Mouse (Mus musculus) intestine, embryonic 15.5 days (tissue): ENCODE results near the gene Zfp113. TPM values are rescaled to one million over a fixed set of nuclear protein-coding genes. Genes with fewer than 3 reads are reported as not detected.

Experiments
- ATAC-seq: fragments of 200-750 bp; cut with Nextera tagmentation; 2 replicates; pipeline ENCODE4 v1.8.0; 2017; ENCODE audit warnings: moderate TSS enrichment, moderate library complexity
- H3K27ac ChIP-seq: fragments of 300-500 bp; sonication (generic); 2 replicates; pipeline ENCODE4 v1.5.1; 2015; ENCODE audit warnings: mild to moderate bottlenecking, inconsistent platforms
- H3K27me3 ChIP-seq: fragments of 300-500 bp; sonication (generic); replicated peaks from 2 replicates; pipeline ENCODE4 v1.6.1; 2015; ENCODE audit warnings: inconsistent platforms
- H3K36me3 ChIP-seq: fragments of 300-500 bp; sonication (generic); 2 replicates; pipeline ENCODE4 v1.6.1; 2015; ENCODE audit warnings: inconsistent platforms
- H3K4me1 ChIP-seq: fragments of 300-500 bp; sonication (generic); replicated peaks from 2 replicates; pipeline ENCODE4 v1.6.1; 2015; ENCODE audit warnings: inconsistent platforms
- H3K4me2 ChIP-seq: fragments of 300-500 bp; sonication (generic); replicated peaks from 2 replicates; pipeline ENCODE4 v1.6.1; 2015; ENCODE audit warnings: mild to moderate bottlenecking, inconsistent platforms
- H3K4me3 ChIP-seq: fragments of 300-500 bp; sonication (generic); replicated peaks from 2 replicates; pipeline ENCODE4 v1.5.1; 2015; ENCODE audit warnings: inconsistent platforms
- H3K9ac ChIP-seq: fragments of 300-500 bp; sonication (generic); 2 replicates; pipeline ENCODE4 v1.6.1; 2015; ENCODE audit warnings: inconsistent platforms
- H3K9me3 ChIP-seq: fragments of 300-500 bp; sonication (generic); 2 replicates; pipeline ENCODE4 v1.6.1; 2016; ENCODE audit warnings: inconsistent platforms
- WGBS: fragments of 180-500 bp; shearing (Covaris S2); methylation state at CpG from one replicate; pipeline ENCODE4 v1.1.7; 2015; 5-methylcytosine and 5-hydroxymethylcytosine counted together
- polyA plus RNA-seq: library from polyadenylated mRNA; unstranded; fragments of >200 nt; fragmentation: Nextera tagmentation; extraction: Ambion mirVana; gene quantifications from 2 replicates; pipeline ENCODE4 v1.2.1, GENCODE M21; 2015

Gene Zfp113
- 15.8 and 16.4 TPM in 2 replicates for polyA plus RNA-seq

- H3K9ac ChIP-seq: peak within 1 kb of the TSS; percentile 86
- H3K9me3 ChIP-seq: no peaks in the 10 kb centered on the region
- H3K4me3 ChIP-seq: peak within 1 kb of the TSS; percentile 79
- under 1% methylated on average over 31 of the region's 31 CpGs for WGBS
- H3K27me3 ChIP-seq: no peaks in the 10 kb centered on the region
- ATAC-seq: peak; percentile 98
- H3K27ac ChIP-seq: peak within 1 kb of the TSS; percentile 92
- peaks cover 7% of the 10 kb centered on the region for H3K36me3 ChIP-seq
- peak within 1 kb of the TSS; percentile 61 for H3K4me2 ChIP-seq
- 0 out of 2 replicates have a peak, but pooled peaks cover 3% of the 10 kb centered on the region for H3K4me1 ChIP-seq
These were observed at the start of gene Zfp113 for GRCm38 (mm10) chr5:138155443-138155976. TSS of gene Zfp113 (minus strand) at chr5:138155744.

- Histone ChIP-seq H3K4me1 (no peaks in the 10 kb centered on the region), H3K9me3 (no peaks in the 10 kb centered on the region), H3K27me3 (no peaks in the 10 kb centered on the region), H3K9ac (no peak overlapping the region), H3K36me3 (no peaks in the 10 kb centered on the region), H3K4me3 (no peak overlapping the region), H3K4me2 (no peak overlapping the region), H3K27ac (no peak overlapping the region)
- ATAC-seq: no peak
- WGBS: 87% methylated on average over 3 of the region's 3 CpGs
These were observed 46.5 kb upstream of the Zfp113 start for GRCm38 (mm10) chr5:138202086-138202485.

GRCm38 (mm10) chr5:138199576-138199975, 44.0 kb upstream of the Zfp113 start:
- 13% methylated on average over 1 of the region's 1 CpGs for WGBS
- Histone ChIP-seq H3K9me3 (no peaks in the 10 kb centered on the region), H3K36me3 (no peaks in the 10 kb centered on the region), H3K4me3 (no peak overlapping the region), H3K27me3 (no peaks in the 10 kb centered on the region), H3K4me1 (peaks cover 5% of the 10 kb centered on the region; the same call in 1 of the 2 replicates), H3K27ac (no peak overlapping the region), H3K4me2 (no peak overlapping the region), H3K9ac (no peak overlapping the region)
- ATAC-seq: no peak

GRCm38 (mm10) chr5:138195463-138195862, 39.9 kb upstream of the Zfp113 start:
- H3K4me3 ChIP-seq: 0 out of 2 replicates have a peak overlapping the region, but pooled peaks have one; percentile 70
- 73% methylated on average over 7 of the region's 7 CpGs for WGBS

GRCm38 (mm10) chr5:138194755-138195345, 39.3 kb upstream of the Zfp113 start:
- H3K9me3 ChIP-seq: no peaks in the 10 kb centered on the region
- no peaks in the 10 kb centered on the region for H3K27me3 ChIP-seq
- 0 out of 2 replicates have a peak, but pooled peaks cover 4% of the 10 kb centered on the region for H3K36me3 ChIP-seq
- H3K27ac ChIP-seq: peak overlapping the region; percentile 82
- H3K4me1 ChIP-seq: peaks cover 5% of the 10 kb centered on the region; the same call in 1 of the 2 replicates
- WGBS: 1% methylated on average over 29 of the region's 29 CpGs
- H3K9ac ChIP-seq: peak overlapping the region; percentile 83
- H3K4me2 ChIP-seq: peak overlapping the region; percentile 90
- H3K4me3 ChIP-seq: peak overlapping the region; percentile 70
- peak; percentile 67 for ATAC-seq

More at GRCm38 (mm10) chr5:138195463-138195862, 39.9 kb upstream of the Zfp113 start:
- Histone ChIP-seq H3K4me2 (peak overlapping the region; percentile 90), H3K4me1 (peaks cover 5% of the 10 kb centered on the region; the same call in 1 of the 2 replicates), H3K27ac (no peak overlapping the region), H3K27me3 (no peaks in the 10 kb centered on the region), H3K9ac (peak overlapping the region; percentile 83; the same call in 1 of the 2 replicates), H3K36me3 (0 out of 2 replicates have a peak, but pooled peaks cover 4% of the 10 kb centered on the region), H3K9me3 (no peaks in the 10 kb centered on the region)
- no peak for ATAC-seq

GRCm38 (mm10) chr5:138193771-138194727, 38.5 kb upstream of the Zfp113 start, which contains the start of gene Mblac1:
TSS of gene Mblac1 (plus strand) at chr5:138194314.
- Histone ChIP-seq H3K36me3 (0 out of 2 replicates have a peak, but pooled peaks cover 4% of the 10 kb centered on the region), H3K4me2 (peak within 1 kb of the TSS; percentile 90), H3K9me3 (no peaks in the 10 kb centered on the region), H3K4me1 (peaks cover 5% of the 10 kb centered on the region; the same call in 1 of the 2 replicates), H3K9ac (peak within 1 kb of the TSS; percentile 83), H3K4me3 (peak within 1 kb of the TSS; percentile 70), H3K27me3 (no peaks in the 10 kb centered on the region), H3K27ac (peak within 1 kb of the TSS; percentile 82)
- ATAC-seq: peak; percentile 87
- WGBS: 6% methylated on average over 54 of the region's 54 CpGs

GRCm38 (mm10) chr5:138187661-138188306, 32.2 kb upstream of the Zfp113 start:
- Histone ChIP-seq H3K4me1 (peaks cover 14% of the 10 kb centered on the region; the same call in 1 of the 2 replicates), H3K36me3 (0 out of 2 replicates have a peak, but pooled peaks cover 7% of the 10 kb centered on the region), H3K27ac (peak overlapping the region; percentile 74), H3K4me2 (peak overlapping the region; percentile 71), H3K27me3 (no peaks in the 10 kb centered on the region), H3K9ac (peak overlapping the region; percentile 72), H3K9me3 (no peaks in the 10 kb centered on the region), H3K4me3 (peak overlapping the region; percentile 73)
- whole genome bisulfite sequencing: under 1% methylated on average over 10 of the region's 10 CpGs
- ATAC-seq: peak; percentile 88

- WGBS: under 1% methylated on average over 31 of the region's 31 CpGs
- H3K9me3 ChIP-seq: no peaks in the 10 kb centered on the region
- H3K27me3 ChIP-seq: no peaks in the 10 kb centered on the region
- peaks cover 8% of the 10 kb centered on the region for H3K36me3 ChIP-seq
- peaks cover 14% of the 10 kb centered on the region; the same call in 1 of the 2 replicates for H3K4me1 ChIP-seq
- H3K4me3 ChIP-seq: peak within 1 kb of the TSS; percentile 73
- peak within 1 kb of the TSS; percentile 74 for H3K27ac ChIP-seq
- peak within 1 kb of the TSS; percentile 87 for H3K9ac ChIP-seq
- peak within 1 kb of the TSS; percentile 71 for H3K4me2 ChIP-seq
- peak; percentile 90 for ATAC-seq
These were observed 31.6 kb upstream of the Zfp113 start, which contains the start of the genes Taf6 and Cnpy4 for GRCm38 (mm10) chr5:138186950-138187638. TSS of gene Taf6 (minus strand) at chr5:138187451. TSS of gene Cnpy4 (plus strand) at chr5:138187485.

GRCm38 (mm10) chr5:138173217-138173616, 17.7 kb upstream of the Zfp113 start:
- H3K27me3 ChIP-seq: no peaks in the 10 kb centered on the region
- 78% methylated on average over 3 of the region's 3 CpGs for WGBS
- H3K4me1 ChIP-seq: peaks cover 7% of the 10 kb centered on the region
- peak overlapping the region; percentile 84; the same call in 1 of the 2 replicates for H3K4me2 ChIP-seq
- no peak overlapping the region for H3K4me3 ChIP-seq
- peaks cover 25% of the 10 kb centered on the region for H3K36me3 ChIP-seq
- no peak overlapping the region for H3K9ac ChIP-seq
- H3K27ac ChIP-seq: no peak overlapping the region
- H3K9me3 ChIP-seq: no peaks in the 10 kb centered on the region
- ATAC-seq: no peak

GRCm38 (mm10) chr5:138171695-138172491, 16.3 kb upstream of the Zfp113 start, which contains the start of the genes Ap4m1 and Mcm7:
TSS of gene Ap4m1 (plus strand) at chr5:138172002.
TSS of gene Mcm7 (minus strand) at chr5:138172422.
- no peaks in the 10 kb centered on the region for H3K9me3 ChIP-seq
- ATAC-seq: peak; percentile 94
- peak within 1 kb of the TSS; percentile 95 for H3K27ac ChIP-seq
- peak within 1 kb of the TSS; percentile 84 for H3K4me2 ChIP-seq
- peak within 1 kb of the TSS; percentile 68 for H3K9ac ChIP-seq
- peak within 1 kb of the TSS; percentile 72 for H3K4me3 ChIP-seq
- H3K4me1 ChIP-seq: peaks cover 7% of the 10 kb centered on the region
- H3K36me3 ChIP-seq: peaks cover 30% of the 10 kb centered on the region
- WGBS: under 1% methylated on average over 54 of the region's 54 CpGs
- no peaks in the 10 kb centered on the region for H3K27me3 ChIP-seq
